Mouse (Mus musculus): ENCODE data around the gene Gtpbp1.

Gtpbp1 gene

GRCm38 (mm10) chr15:79727840-79728239 is 37.2 kb downstream of the Gtpbp1 start:
- no peak for DNase-seq

- DNase-seq: no peak
Measured at GRCm38 (mm10) chr15:79728311-79728710, 37.7 kb downstream of the Gtpbp1 start.

- DNase-seq: no peak
Measured at GRCm38 (mm10) chr15:79728731-79729388, 38.2 kb downstream of the Gtpbp1 start.

DNA sequence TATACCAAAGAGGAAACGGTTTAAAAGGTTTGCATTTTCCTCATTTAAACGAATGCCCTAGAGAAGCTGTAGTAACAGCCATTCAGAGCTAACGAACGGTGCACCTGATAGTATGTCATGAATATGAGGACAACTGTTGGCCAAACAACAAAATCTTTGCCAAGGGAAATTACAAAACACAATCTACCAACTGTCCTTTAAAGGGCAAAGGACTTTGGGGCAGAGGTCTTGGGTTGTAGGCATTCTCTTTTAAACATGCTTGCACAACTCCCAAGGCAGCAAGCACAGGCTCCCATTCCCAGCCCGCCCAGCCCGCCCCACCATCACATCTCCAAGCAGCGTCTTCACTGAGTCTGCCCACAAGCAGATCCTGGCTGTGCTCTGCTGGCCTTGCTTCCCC is 40.9 kb downstream of the Gtpbp1 start:
- no peak for DNase-seq

GRCm38 (mm10) chr15:79733192-79733591 is 42.5 kb downstream of the Gtpbp1 start:
- DNase-seq: no peak

GRCm38 (mm10) chr15:79733640-79734039 is 43.0 kb downstream of the Gtpbp1 start:
- DNase-seq: no peak

GRCm38 (mm10) chr15:79734311-79734710 is 43.7 kb downstream of the Gtpbp1 start:
- no peak for DNase-seq

- DNase-seq: no peak
Measured at GRCm38 (mm10) chr15:79740739-79741138, 50.1 kb downstream of the Gtpbp1 start.

DNA sequence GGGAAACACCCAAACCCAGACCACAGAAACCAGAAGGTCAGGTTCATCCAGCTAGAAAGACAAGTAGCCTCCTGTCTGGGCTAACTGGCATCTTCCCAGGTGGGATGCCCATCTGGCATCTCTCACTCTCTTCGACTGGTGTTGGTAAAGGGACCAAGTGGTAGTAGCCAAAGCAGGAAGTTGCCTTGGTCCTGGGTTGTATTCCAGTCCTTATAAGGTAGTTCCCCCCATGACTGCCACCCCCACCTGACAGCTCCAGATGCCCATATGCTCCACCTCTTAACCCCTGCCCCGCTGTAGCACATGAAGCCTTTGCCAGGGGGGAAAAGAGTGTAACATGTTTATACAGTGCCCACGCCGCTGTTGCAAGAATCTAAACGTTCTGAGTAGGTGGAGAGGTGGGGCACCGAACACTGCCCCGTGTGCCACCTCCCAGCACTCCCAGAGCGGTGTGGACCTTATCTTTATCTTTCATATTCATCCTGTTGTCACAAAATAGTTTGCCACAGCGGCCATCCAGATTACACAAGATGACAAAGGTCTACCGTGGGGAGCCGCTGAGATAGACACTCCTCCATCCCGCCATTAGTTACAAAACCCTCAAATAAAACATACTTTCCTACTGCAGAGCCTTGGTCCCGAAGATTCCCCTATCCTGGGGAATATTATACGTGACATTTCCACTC is 50.7 kb downstream of the Gtpbp1 start:
- peak; percentile 56 to 58 for DNase-seq

DNA sequence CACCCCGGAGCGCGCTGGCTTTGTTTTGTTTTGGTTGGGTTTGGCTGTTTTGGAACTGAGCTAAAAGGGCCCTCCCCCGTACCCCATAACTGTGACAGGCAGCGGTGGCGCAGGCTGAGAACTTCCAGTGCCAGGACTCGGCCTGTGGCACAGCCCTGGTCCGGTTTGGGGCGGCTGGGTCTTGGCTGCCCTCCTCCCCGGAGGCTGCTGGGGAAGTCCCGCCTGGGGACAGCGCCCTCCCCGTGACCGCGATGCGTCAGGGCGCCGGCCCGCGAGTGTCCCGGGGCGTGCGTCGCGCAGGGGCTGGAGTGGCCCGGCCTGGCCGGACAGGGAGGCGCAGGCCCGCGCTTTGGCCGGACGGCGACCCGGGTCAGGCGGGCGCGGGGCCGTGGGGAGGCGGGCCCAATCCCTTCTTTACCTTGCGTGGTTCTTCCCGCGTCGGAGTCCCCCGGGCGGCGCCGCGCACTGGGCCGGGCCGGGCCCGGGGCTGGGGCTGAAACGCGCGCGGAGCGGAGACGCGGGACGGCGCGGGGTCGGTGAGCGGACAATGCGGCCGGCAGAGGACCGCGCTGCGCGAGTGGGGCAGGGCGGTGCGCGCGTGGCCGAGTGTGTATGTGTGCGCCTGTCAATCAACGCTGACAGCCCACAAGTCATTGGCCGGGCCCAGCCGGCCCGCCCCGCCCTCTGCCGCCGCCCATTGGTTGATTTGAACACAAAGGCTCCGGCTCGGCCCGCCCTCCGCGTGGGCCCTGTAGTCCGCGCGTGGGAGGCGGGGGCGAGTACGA is 51.5 kb downstream of the Gtpbp1 start, which contains the start of gene Sun2:
TSS of gene Sun2 (minus strand) at position 616 of the 785 bp plus-strand sequence.
- peak; percentile 91 to 94 for DNase-seq

DNA sequence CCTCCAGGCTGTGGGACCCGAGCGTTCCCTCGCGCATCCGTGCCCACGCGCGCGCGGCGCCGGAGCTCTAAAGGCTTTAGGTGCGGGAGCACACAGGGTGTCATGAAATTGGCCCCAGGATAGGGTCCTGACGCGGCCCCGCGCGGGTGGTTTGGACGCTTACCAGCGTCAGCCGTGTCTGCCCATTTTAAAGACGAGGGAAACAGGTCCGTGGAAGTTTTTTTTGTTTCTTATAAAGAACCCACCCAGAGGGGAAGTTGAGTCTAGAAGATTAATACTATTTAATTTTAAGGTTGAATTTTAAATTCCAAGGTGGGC is 52.0 kb downstream of the Gtpbp1 start:
- no peak for DNase-seq

GRCm38 (mm10) chr15:79744001-79744400 is 53.4 kb downstream of the Gtpbp1 start:
- no peak for DNase-seq

GRCm38 (mm10) chr15:79744742-79745141 is 54.1 kb downstream of the Gtpbp1 start:
- DNase-seq: no peak

- no peak for DNase-seq
Measured at GRCm38 (mm10) chr15:79745312-79745711, 54.7 kb downstream of the Gtpbp1 start.

DNA sequence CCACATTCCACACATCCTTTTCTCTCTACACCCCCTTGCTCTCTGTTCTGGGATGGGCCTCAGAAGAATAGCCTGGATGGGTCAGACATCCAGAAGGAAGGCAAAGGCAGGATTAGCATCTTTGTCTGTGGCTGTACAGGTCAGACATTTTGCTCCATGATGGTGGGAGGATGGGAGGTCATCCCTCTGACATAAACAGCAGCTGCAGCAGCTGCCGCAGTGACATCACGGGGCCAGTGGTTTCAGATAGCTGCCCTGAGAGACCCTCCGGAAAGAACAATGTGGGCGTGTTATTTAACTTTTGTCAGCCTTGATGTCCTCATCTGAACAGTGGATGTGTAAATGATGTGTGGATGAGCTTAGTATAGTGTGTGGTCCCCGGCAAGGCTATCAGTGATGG is 55.2 kb downstream of the Gtpbp1 start:
- DNase-seq: no peak

GRCm38 (mm10) chr15:79747998-79748397 is 57.4 kb downstream of the Gtpbp1 start:
- DNase-seq: no peak

GRCm38 (mm10) chr15:79749162-79749561 is 58.5 kb downstream of the Gtpbp1 start:
- no peak for DNase-seq

- DNase-seq: peak in 1 of 2 experiments; percentile 49
Measured at GRCm38 (mm10) chr15:79750266-79750665, 59.6 kb downstream of the Gtpbp1 start.

DNA sequence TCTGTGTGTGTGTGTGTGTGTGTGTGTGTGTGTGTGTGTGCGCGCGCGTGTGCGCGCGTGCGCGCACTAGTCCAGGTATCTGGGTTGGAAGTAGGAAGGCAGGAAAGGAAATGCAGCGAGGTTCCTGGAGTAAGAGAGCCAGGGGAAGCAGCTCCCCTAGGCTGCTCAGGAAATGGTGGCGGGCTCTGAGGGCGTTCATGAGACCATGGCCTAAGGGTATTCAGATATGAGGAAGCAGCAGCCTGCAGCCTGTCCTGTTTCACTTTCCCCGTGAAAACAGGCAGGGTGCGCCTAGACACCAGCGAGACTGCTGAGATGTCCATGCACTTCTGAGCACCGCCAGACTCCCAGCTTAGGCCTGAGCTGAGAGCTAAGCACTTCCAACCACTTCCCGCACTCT is 61.1 kb downstream of the Gtpbp1 start:
- DNase-seq: no peak

GRCm38 (mm10) chr15:79752742-79753419 is 62.2 kb downstream of the Gtpbp1 start:
- peak; percentile 73 to 81 for DNase-seq

DNA sequence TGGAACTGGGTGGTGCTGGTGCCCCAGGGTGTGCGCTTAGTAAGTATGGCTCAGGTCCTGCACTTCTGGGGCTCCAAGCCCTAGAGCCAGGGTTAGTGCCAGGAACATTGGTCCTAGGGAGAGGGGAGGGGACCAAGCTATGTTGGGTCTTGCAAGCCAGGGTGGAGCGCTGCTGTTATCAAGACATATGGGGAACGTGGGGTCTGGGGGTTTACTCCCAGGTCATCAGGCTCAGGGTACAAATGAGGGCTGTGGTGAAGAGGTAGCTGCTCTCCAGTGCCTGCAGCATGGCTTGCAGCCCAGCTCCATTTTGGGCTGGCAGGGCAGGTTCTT is 62.7 kb downstream of the Gtpbp1 start:
- DNase-seq: no peak

DNA sequence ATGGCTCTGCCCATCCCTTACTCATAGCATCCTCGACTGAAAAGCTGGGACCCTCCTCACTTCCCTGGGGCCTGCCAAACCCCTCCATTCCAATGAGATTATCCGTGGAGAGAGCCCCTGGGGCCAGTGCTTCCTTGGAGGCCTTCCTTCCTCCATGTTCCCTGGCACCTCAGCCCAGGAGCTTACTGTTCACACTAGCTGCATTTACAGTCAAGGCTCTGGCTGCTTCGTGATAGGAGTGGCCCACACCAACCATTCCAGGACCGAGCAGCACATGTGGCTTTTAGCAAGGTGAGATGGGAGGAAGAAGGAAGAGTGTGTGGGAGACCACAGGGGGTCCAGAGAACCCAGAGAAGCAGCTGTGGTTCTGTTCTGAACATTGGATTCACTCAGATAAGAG is 63.2 kb downstream of the Gtpbp1 start:
- no peak for DNase-seq

DNA sequence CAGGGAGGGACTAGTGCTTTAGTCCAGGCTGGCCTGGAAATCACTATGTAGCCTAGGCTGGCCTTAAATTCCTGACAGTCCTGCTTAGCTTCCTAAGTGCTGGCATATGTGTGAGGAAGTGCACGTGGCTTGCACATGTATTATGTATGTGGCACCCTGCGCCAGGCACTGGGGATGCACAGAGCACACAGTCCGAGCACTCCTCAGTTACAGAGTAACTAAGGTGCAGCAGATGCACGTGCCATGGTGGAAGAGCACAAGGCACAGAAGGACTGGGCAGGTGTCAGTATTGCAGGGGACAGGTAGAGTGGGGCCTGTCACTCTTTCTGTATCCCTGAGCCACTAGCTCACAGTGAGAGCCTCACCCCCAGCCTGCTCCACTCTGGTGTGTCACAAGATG is 64.5 kb downstream of the Gtpbp1 start:
- DNase-seq: no peak
